30 mouse cellular contexts compared by ENCODE assay signal in the genomic region with DNA sequence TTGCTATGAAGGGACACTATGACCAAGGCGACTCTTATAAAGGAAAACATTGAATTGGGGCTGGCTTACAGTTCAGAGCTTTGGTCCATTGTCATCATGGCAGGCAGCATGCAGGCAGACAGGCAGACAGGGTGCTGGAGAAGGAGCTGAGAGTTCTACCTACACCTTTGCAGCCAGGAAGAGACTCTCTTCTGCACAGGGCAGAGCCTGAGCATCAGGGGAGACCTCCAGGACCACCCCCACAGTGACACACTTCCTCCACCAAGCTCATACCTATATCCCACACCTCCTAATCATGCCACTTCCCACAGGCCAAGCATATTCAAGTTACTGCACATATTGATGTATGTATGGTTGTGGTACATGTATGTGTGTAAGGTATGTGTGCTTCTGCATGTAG. TPM values are rescaled to one million over a fixed set of nuclear protein-coding genes. Genes with fewer than 3 reads are reported as not detected.
DNase-seq lines count a peak whose midpoint lies in the region; ATAC-seq lines count a peak whose summit lies in the region.
"Had no signal": no experiment of that assay in that cellular context is flagged by ENCODE, and none has a peak within 500 bp of the region (broad histone marks: within the 10 kb centered on the region; RNA-seq: fewer than 3 reads in every experiment).

No protein-coding gene starts in this region.

- H3K4me1 ChIP-seq in heart, embryonic 10.5 days: peaks cover 23% of the 10 kb centered on the region
- H3K4me1 ChIP-seq in midbrain, embryonic 10.5 days: peaks cover 24% of the 10 kb centered on the region
- peaks cover 17% of the 10 kb centered on the region for H3K4me1 ChIP-seq in midbrain, embryonic 15.5 days
- H3K4me1 ChIP-seq in embryonic facial prominence, embryonic 10.5 days: peaks cover 22% of the 10 kb centered on the region
- peaks cover 26% of the 10 kb centered on the region for H3K4me1 ChIP-seq in limb, embryonic 10.5 days

- no peaks in the 10 kb centered on the region for H3K9me3 ChIP-seq in heart, embryonic 10.5 days
- no peaks in the 10 kb centered on the region for H3K9me3 ChIP-seq in midbrain, embryonic 10.5 days (replicated peaks)
- no peaks in the 10 kb centered on the region for H3K9me3 ChIP-seq in midbrain, embryonic 15.5 days
- H3K9me3 ChIP-seq in embryonic facial prominence, embryonic 10.5 days: no peaks in the 10 kb centered on the region
- H3K9me3 ChIP-seq in limb, embryonic 10.5 days (replicated peaks): no peaks in the 10 kb centered on the region
- H3K9me3 ChIP-seq: embryonic facial prominence, embryonic 13.5 days; embryonic facial prominence, embryonic 15.5 days; forebrain, embryonic 10.5 days had no signal

- no peak overlapping the region for H3K4me3 ChIP-seq in heart, embryonic 10.5 days
- no peak overlapping the region for H3K4me3 ChIP-seq in midbrain, embryonic 10.5 days
- H3K4me3 ChIP-seq in midbrain, embryonic 15.5 days: no peak overlapping the region
- no peak overlapping the region for H3K4me3 ChIP-seq in embryonic facial prominence, embryonic 10.5 days
- H3K4me3 ChIP-seq in limb, embryonic 10.5 days: no peak overlapping the region
- H3K4me3 ChIP-seq: embryonic facial prominence, embryonic 13.5 days; embryonic facial prominence, embryonic 15.5 days; erythroblast, embryonic 14.5 days; forebrain, embryonic 10.5 days; forebrain, embryonic 12.5 days had no signal

- no peaks in the 10 kb centered on the region for H3K36me3 ChIP-seq in heart, embryonic 10.5 days
- H3K36me3 ChIP-seq in midbrain, embryonic 10.5 days: no peaks in the 10 kb centered on the region
- no peaks in the 10 kb centered on the region for H3K36me3 ChIP-seq in midbrain, embryonic 15.5 days (replicated peaks)
- no peaks in the 10 kb centered on the region for H3K36me3 ChIP-seq in embryonic facial prominence, embryonic 10.5 days (replicated peaks)
- H3K36me3 ChIP-seq in limb, embryonic 10.5 days: no peaks in the 10 kb centered on the region
- H3K36me3 ChIP-seq: embryonic facial prominence, embryonic 13.5 days; embryonic facial prominence, embryonic 15.5 days; forebrain, embryonic 10.5 days; forebrain, embryonic 12.5 days had no signal

- H3K9ac ChIP-seq in midbrain, embryonic 15.5 days: no peak overlapping the region
- H3K9ac ChIP-seq: embryonic facial prominence, embryonic 13.5 days; embryonic facial prominence, embryonic 15.5 days; forebrain, embryonic 12.5 days had no signal

- no peaks in the 10 kb centered on the region for H3K27me3 ChIP-seq in heart, embryonic 10.5 days (ENCODE audit: insufficient read depth, poor library complexity, severe bottlenecking)
- H3K27me3 ChIP-seq in midbrain, embryonic 10.5 days (ENCODE audit: low read depth, poor library complexity, severe bottlenecking): no peaks in the 10 kb centered on the region
- H3K27me3 ChIP-seq in midbrain, embryonic 15.5 days (replicated peaks): no peaks in the 10 kb centered on the region
- H3K27me3 ChIP-seq in embryonic facial prominence, embryonic 10.5 days (replicated peaks; ENCODE audit: low read depth, poor library complexity, severe bottlenecking): no peaks in the 10 kb centered on the region
- no peaks in the 10 kb centered on the region for H3K27me3 ChIP-seq in limb, embryonic 10.5 days (ENCODE audit: low read depth, poor library complexity, severe bottlenecking)
- H3K27me3 ChIP-seq: embryonic facial prominence, embryonic 13.5 days; embryonic facial prominence, embryonic 15.5 days had no signal

- intact Hi-C loops in heart, postnatal 25 days (cut with DNase I): no loop called here

- 85% methylated on average over 1 of the region's 1 CpGs for WGBS in heart, embryonic 10.5 days
- WGBS in midbrain, embryonic 10.5 days: 83% methylated on average over 1 of the region's 1 CpGs
- 86% methylated on average over 1 of the region's 1 CpGs for WGBS in midbrain, embryonic 15.5 days
- WGBS in embryonic facial prominence, embryonic 10.5 days: 85% methylated on average over 1 of the region's 1 CpGs
- WGBS in limb, embryonic 10.5 days: 85% methylated on average over 1 of the region's 1 CpGs

- no peak for ATAC-seq in midbrain, embryonic 15.5 days (replicated peaks)
- ATAC-seq: forebrain, embryonic 14.5 days; forebrain, embryonic 16.5 days had no signal

- H3K27ac ChIP-seq in heart, embryonic 10.5 days: no peak overlapping the region
- H3K27ac ChIP-seq in midbrain, embryonic 10.5 days (replicated peaks): no peak overlapping the region
- H3K27ac ChIP-seq in midbrain, embryonic 15.5 days: no peak overlapping the region
- no peak overlapping the region for H3K27ac ChIP-seq in embryonic facial prominence, embryonic 10.5 days (replicated peaks)
- no peak overlapping the region for H3K27ac ChIP-seq in limb, embryonic 10.5 days
- H3K27ac ChIP-seq: embryonic facial prominence, embryonic 13.5 days; embryonic facial prominence, embryonic 15.5 days; forebrain, embryonic 10.5 days; forebrain, embryonic 12.5 days had no signal

- H3K4me2 ChIP-seq in midbrain, embryonic 15.5 days: no peak overlapping the region
- H3K4me2 ChIP-seq: embryonic facial prominence, embryonic 13.5 days; embryonic facial prominence, embryonic 15.5 days; forebrain, embryonic 12.5 days had no signal

- DNase-seq in heart, embryonic 10.5 days (ENCODE audit: low spot score): peak; percentile 68
- no peak for DNase-seq in heart, postnatal 25 days (ENCODE audit: low spot score)
- peak; percentile 6 for DNase-seq in midbrain, embryonic 10.5 days (ENCODE audit: low spot score)
- DNase-seq in embryonic facial prominence, embryonic 10.5 days (ENCODE audit: low spot score): peak; percentile 5
- DNase-seq in limb, embryonic 10.5 days (ENCODE audit: low spot score): peak; percentile 23
- no peak for DNase-seq in kidney, postnatal 25 days
- no peak for DNase-seq in c-Kit-positive CD71-positive TER-119-positive erythroid progenitor cells, embryonic 14.5 days (ENCODE audit: low spot score)
- DNase-seq: adrenal gland, adult 2 months; adrenal gland, postnatal 10 days; adrenal gland, postnatal 25 days; cerebellum, adult 11-12 months; cerebellum, adult 2 months; cerebellum, adult 9-10 months; cerebellum, postnatal 10 days; cerebellum, postnatal 25 days had no signal

RNA-seq across cellular contexts. Expression of a gene that starts 2.4 kb away (rescaled TPM):
- 86.9 and 103 TPM in 2 replicates for polyA plus RNA-seq in heart, embryonic 10.5 days (2016; fragmentation: Nextera tagmentation; extraction: Ambion mirVana)
- total RNA-seq in heart, postnatal 25 days (2021): 10 to 100 TPM; 14.6 to 19.4 TPM
- 72.8 and 79.1 TPM in 2 replicates for polyA plus RNA-seq in midbrain, embryonic 10.5 days (2016; fragmentation: Nextera tagmentation; extraction: Ambion mirVana)
- polyA plus RNA-seq in midbrain, embryonic 15.5 days (2015; fragmentation: Nextera tagmentation; extraction: Ambion mirVana): 33.2 and 37.2 TPM in 2 replicates
- polyA plus RNA-seq in embryonic facial prominence, embryonic 10.5 days (2016; fragmentation: Nextera tagmentation; extraction: Ambion mirVana): 93.4 and 105 TPM in 2 replicates
- polyA plus RNA-seq in limb, embryonic 10.5 days (2016; fragmentation: Nextera tagmentation; extraction: Ambion mirVana): 63.2 and 65.4 TPM in 2 replicates

RNA-seq across cellular contexts. Expression of a gene that starts 14.8 kb away (rescaled TPM):
- not detected in 2 replicates for polyA plus RNA-seq in heart, embryonic 10.5 days (2016; fragmentation: Nextera tagmentation; extraction: Ambion mirVana)
- not detected for total RNA-seq in heart, postnatal 25 days (2021)
- polyA plus RNA-seq in midbrain, embryonic 10.5 days (2016; fragmentation: Nextera tagmentation; extraction: Ambion mirVana): not detected in 2 replicates
- not detected in 2 replicates for polyA plus RNA-seq in midbrain, embryonic 15.5 days (2015; fragmentation: Nextera tagmentation; extraction: Ambion mirVana)
- not detected in 2 replicates for polyA plus RNA-seq in embryonic facial prominence, embryonic 10.5 days (2016; fragmentation: Nextera tagmentation; extraction: Ambion mirVana)
- polyA plus RNA-seq in limb, embryonic 10.5 days (2016; fragmentation: Nextera tagmentation; extraction: Ambion mirVana): not detected in 2 replicates
- total RNA-seq: adrenal gland, adult 2 months; adrenal gland, postnatal 10 days; adrenal gland, postnatal 25 days; adrenal gland, postnatal 4 days; ES-E14; MEL had no signal
- polyA plus RNA-seq: adrenal gland, adult 2 months; brain, embryonic 14.5 days; C2C12; cerebellum, adult 2 months; cortical plate, adult 2 months; embryonic facial prominence, embryonic 11.5 days; embryonic facial prominence, embryonic 13.5 days; embryonic facial prominence, embryonic 15.5 days; erythroblast, embryonic 14.5 days; forebrain, embryonic 10.5 days; forebrain, embryonic 12.5 days; forebrain, embryonic 14.5 days; forebrain, embryonic 16.5 days had no signal

RNA-seq across cellular contexts. Expression of a gene that starts 15.4 kb away (rescaled TPM):
- polyA plus RNA-seq in heart, embryonic 10.5 days (2016; fragmentation: Nextera tagmentation; extraction: Ambion mirVana): not detected in 2 replicates
- total RNA-seq in heart, postnatal 25 days (2021): not detected
- not detected in 2 replicates for polyA plus RNA-seq in midbrain, embryonic 10.5 days (2016; fragmentation: Nextera tagmentation; extraction: Ambion mirVana)
- not detected in 2 replicates for polyA plus RNA-seq in midbrain, embryonic 15.5 days (2015; fragmentation: Nextera tagmentation; extraction: Ambion mirVana)
- not detected in 2 replicates for polyA plus RNA-seq in embryonic facial prominence, embryonic 10.5 days (2016; fragmentation: Nextera tagmentation; extraction: Ambion mirVana)
- polyA plus RNA-seq in limb, embryonic 10.5 days (2016; fragmentation: Nextera tagmentation; extraction: Ambion mirVana): not detected in 2 replicates
- total RNA-seq: adrenal gland, adult 2 months; adrenal gland, postnatal 10 days; adrenal gland, postnatal 25 days; adrenal gland, postnatal 4 days; ES-E14; MEL had no signal
- polyA plus RNA-seq: adrenal gland, adult 2 months; brain, embryonic 14.5 days; C2C12; cerebellum, adult 2 months; cortical plate, adult 2 months; embryonic facial prominence, embryonic 11.5 days; embryonic facial prominence, embryonic 13.5 days; embryonic facial prominence, embryonic 15.5 days; erythroblast, embryonic 14.5 days; forebrain, embryonic 10.5 days; forebrain, embryonic 12.5 days; forebrain, embryonic 14.5 days; forebrain, embryonic 16.5 days had no signal

RNA-seq across cellular contexts. Expression of a gene that starts 26.9 kb away (rescaled TPM):
- not detected in 2 replicates for polyA plus RNA-seq in heart, embryonic 10.5 days (2016; fragmentation: Nextera tagmentation; extraction: Ambion mirVana)
- total RNA-seq in heart, postnatal 25 days (2021): not detected
- polyA plus RNA-seq in midbrain, embryonic 10.5 days (2016; fragmentation: Nextera tagmentation; extraction: Ambion mirVana): not detected in 2 replicates
- not detected in 2 replicates for polyA plus RNA-seq in midbrain, embryonic 15.5 days (2015; fragmentation: Nextera tagmentation; extraction: Ambion mirVana)
- not detected in 2 replicates for polyA plus RNA-seq in embryonic facial prominence, embryonic 10.5 days (2016; fragmentation: Nextera tagmentation; extraction: Ambion mirVana)
- polyA plus RNA-seq in limb, embryonic 10.5 days (2016; fragmentation: Nextera tagmentation; extraction: Ambion mirVana): not detected in 2 replicates
- total RNA-seq: adrenal gland, postnatal 4 days; ES-E14; MEL had no signal
- polyA plus RNA-seq: adrenal gland, adult 2 months; C2C12; cerebellum, adult 2 months; cortical plate, adult 2 months; embryonic facial prominence, embryonic 11.5 days; embryonic facial prominence, embryonic 13.5 days; embryonic facial prominence, embryonic 15.5 days; erythroblast, embryonic 14.5 days; forebrain, embryonic 10.5 days; forebrain, embryonic 12.5 days; forebrain, embryonic 14.5 days; forebrain, embryonic 16.5 days had no signal

RNA-seq across cellular contexts. Expression of a gene that starts 26.9 kb away (rescaled TPM):
- not detected in 2 replicates for polyA plus RNA-seq in heart, embryonic 10.5 days (2016; fragmentation: Nextera tagmentation; extraction: Ambion mirVana)
- total RNA-seq in heart, postnatal 25 days (2021): not detected
- polyA plus RNA-seq in midbrain, embryonic 10.5 days (2016; fragmentation: Nextera tagmentation; extraction: Ambion mirVana): not detected in 2 replicates
- not detected in 2 replicates for polyA plus RNA-seq in midbrain, embryonic 15.5 days (2015; fragmentation: Nextera tagmentation; extraction: Ambion mirVana)
- polyA plus RNA-seq in embryonic facial prominence, embryonic 10.5 days (2016; fragmentation: Nextera tagmentation; extraction: Ambion mirVana): not detected in 2 replicates
- polyA plus RNA-seq in limb, embryonic 10.5 days (2016; fragmentation: Nextera tagmentation; extraction: Ambion mirVana): not detected in 2 replicates
- total RNA-seq: adrenal gland, postnatal 10 days; adrenal gland, postnatal 25 days; adrenal gland, postnatal 4 days; ES-E14; MEL had no signal
- polyA plus RNA-seq: brain, embryonic 14.5 days; C2C12; cerebellum, adult 2 months; cortical plate, adult 2 months; embryonic facial prominence, embryonic 11.5 days; embryonic facial prominence, embryonic 13.5 days; embryonic facial prominence, embryonic 15.5 days; erythroblast, embryonic 14.5 days; forebrain, embryonic 10.5 days; forebrain, embryonic 12.5 days; forebrain, embryonic 14.5 days; forebrain, embryonic 16.5 days had no signal

Comparison
In these comparisons a context has a peak if more than half of its experiments do, and no peak if none do; other contexts are left out.
1. DNase-seq: peak in heart, embryonic 10.5 days (single experiment), midbrain, embryonic 10.5 days (single experiment), embryonic facial prominence, embryonic 10.5 days (single experiment) and limb, embryonic 10.5 days (single experiment); none in heart, postnatal 25 days (single experiment), kidney, postnatal 25 days (0 of 2) and c-Kit-positive CD71-positive TER-119-positive erythroid progenitor cells, embryonic 14.5 days (single experiment).